Mouse (Mus musculus) cerebellum, adult 9-10 months (tissue): Measurements from ENCODE around the gene Klk7.

Experiments
- DNase-seq: peaks from one replicate; pipeline ENCODE4 v3.0.0; 2022

The Klk7 gene

GRCm38 (mm10) chr7:43797844-43798462 is 13.1 kb upstream of the Klk7 start:
- no peak for DNase-seq

GRCm38 (mm10) chr7:43799876-43800275 is 11.2 kb upstream of the Klk7 start:
- no peak for DNase-seq

GRCm38 (mm10) chr7:43815211-43815610 is 4.1 kb downstream of the Klk7 start:
- no peak for DNase-seq

GRCm38 (mm10) chr7:43816746-43817145 is 5.7 kb downstream of the Klk7 start:
- no peak for DNase-seq

DNA sequence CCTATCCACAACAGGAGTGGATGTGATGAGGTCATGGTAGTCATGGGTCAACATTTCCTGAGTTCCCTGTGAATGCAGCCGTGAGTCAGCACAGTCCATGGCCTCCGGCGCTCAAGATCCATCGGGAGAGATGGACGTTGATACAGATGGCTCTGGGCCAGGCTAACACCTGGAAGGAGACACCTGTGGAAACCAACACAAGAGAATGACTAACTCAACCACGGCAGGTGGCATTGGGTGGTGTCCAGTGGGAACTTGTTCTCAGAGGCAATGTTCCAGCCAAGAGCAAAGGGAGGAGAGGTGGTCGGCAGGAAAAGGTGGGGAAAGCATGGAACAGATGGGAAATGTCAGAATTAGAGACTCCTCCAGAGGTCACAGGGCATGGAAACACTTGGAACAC is 10.5 kb downstream of the Klk7 start:
- no peak for DNase-seq

DNA sequence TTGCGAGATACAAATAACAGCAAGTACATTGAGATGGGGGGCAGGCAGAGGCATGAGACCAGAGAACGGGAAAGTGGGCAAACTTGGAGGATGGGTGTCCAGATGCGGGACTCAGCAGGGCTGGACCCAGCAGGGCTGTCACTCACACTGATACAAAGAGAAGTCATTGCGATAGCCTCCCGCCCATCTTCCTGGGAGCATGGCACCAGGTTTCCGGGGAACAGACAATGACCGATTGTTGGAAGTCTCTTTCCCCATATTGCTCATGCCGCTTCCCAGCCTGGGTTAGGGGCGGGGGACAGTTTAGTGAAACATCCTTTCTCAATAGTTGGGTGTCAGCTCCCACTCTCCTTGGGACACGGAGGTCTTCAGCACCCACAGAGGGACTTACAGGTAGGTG is 13.1 kb downstream of the Klk7 start, which contains the start of gene Klk6:
TSS of gene Klk6 (plus strand) at position 301 of the 400 bp plus-strand sequence.
- DNase-seq = no peak

- DNase-seq = no peak
Observed at GRCm38 (mm10) chr7:43826056-43826455, 15.0 kb downstream of the Klk7 start.

DNA sequence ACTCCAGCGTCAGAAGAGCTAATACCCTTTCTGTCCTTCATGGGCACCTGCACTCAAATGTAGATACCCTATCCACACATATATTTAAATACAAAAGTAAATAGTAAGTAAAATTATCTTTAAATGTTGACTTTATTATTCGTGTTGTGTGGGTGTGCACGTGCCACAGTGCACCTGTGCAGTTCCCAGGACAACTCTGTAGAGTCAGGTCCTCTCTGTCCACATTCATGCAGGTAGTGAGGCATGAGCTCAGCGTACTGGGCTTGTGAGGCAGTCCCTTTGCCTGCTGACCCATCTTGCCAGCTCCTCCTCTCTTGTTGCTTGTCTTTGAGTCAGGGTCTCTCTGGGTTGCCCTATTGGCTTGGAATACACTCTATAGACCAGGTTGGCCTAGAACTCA is 16.6 kb downstream of the Klk7 start:
- no peak for DNase-seq

- DNase-seq = no peak
Observed at GRCm38 (mm10) chr7:43829006-43829405, 17.9 kb downstream of the Klk7 start.

DNA sequence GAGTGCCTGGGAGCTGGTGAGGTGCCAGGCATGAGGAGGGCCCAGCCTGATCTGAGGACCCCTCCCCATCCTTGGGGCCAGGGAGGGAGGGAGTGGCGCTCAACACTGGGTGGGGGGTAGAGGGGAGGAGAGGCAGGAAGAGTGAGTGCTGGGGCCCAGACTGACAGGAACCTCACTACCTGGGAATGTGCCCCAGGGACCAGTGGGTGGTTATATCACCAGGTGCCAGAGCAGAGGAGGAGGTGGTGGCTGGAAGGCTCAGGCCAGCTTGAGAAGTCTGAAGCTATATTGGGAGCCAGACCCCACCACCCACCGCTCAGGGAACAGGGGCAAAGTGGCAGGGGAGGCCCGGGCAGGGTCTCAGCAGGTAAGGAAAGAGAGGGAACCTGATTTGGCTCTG is 30.6 kb downstream of the Klk7 start, which contains the start of gene Klk5:
TSS of gene Klk5 (plus strand) at position 271 of the 400 bp plus-strand sequence.
- no peak for DNase-seq

GRCm38 (mm10) chr7:43843801-43844200 is 32.7 kb downstream of the Klk7 start:
- no peak for DNase-seq

DNA sequence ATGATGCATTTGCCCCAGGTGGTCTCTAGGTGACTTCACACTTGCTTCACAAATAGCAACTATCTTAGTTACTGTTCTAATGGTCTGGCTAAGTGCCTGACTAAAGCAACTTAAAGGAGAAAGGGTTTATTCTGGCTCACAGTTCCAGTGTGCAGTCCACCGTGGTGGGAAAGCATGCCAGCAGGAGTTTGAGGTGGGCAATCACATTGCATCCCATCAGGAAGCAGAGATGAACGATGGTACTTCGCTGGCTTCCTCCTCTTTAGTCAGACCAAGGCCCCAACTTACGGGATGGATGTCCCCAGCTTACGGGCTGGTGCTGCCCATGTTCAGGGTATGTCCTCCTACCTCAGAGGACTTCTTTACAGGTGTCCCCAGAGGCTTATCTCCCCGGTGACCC is 40.5 kb downstream of the Klk7 start:
- DNase-seq = no peak

GRCm38 (mm10) chr7:43854642-43855380 is 43.7 kb downstream of the Klk7 start:
- DNase-seq = no peak

DNA sequence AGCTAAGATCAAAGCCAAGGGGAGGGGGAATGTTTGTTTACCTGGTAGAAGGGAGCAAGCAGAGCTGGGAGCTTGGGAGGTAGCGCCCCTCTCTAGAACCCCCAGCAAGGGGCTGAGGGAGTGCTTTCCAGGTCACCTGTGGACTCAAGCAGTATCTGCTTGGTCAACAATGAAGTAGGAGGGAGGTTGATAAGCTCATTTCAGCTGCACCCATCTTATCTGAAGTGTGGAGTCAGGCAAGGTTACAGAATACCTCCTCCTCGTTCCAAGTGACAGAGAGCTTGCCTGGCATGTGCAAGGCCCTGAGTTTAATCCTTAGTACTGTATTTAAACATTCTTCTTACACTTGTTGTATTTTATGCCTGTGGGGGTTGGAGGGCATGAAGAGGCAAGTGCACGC is 44.6 kb downstream of the Klk7 start:
- no peak for DNase-seq

DNA sequence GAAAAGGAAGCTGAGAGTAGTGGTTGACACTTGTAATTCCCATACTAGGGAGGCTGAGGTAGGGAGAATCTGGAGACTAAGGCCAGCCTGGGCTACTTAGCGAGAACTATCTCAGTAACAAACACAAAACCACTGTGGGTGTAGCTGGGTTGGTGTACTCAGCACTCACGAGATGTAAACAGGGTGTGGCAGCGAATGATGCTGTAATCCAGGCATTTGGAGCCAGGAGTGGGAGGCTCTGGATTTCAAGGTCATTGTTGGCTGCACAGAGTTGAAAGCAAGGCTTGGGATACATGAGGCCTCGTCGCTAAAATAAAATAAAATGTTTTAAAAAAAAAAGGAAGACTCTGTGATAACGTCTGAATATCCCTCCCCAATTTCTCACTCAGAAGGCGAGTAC is 45.2 kb downstream of the Klk7 start:
- no peak for DNase-seq

DNA sequence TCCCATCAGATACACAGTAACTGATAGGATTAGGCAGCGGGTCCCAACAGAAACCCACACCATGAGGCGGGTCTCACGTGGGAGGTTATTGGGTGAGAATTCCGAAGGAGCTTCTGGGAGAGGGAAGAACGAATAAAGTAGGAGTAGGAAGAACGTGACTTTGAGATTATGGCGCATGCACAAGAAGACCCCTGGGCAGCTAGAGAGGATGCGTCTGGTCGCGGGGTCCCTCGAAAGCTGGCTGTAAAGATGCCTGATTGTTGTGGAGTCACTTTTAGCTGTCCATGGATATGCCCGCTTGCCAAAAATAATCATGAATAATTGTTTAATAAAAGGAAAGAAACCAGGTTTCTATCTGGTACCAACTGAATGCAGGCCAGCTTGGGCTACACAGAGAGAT is 46.4 kb downstream of the Klk7 start:
- DNase-seq = no peak

DNA sequence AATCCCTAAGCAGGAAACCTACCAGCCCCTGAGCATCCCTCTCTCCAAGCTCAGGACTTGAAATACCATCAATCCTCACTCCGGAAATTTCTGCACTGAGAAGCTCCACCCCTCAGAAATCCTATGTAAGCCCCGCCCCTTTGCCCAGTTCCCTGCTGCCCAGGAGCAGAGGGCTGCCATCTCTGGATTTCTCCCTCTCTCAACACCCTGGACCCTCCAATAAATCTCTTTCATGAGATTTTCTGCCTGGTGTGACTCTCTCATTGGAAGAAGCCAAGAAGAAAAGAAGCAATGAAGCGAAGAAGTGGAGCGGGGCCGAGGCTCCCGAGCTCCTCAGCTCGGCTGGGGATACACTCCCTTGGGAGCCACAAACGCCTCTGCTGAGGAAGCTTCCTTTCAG is 49.3 kb downstream of the Klk7 start:
- no peak for DNase-seq
